Mouse (Mus musculus): Measurements from ENCODE around the gene Anxa5. TPM values are rescaled to one million over a fixed set of nuclear protein-coding genes. Genes with fewer than 3 reads are reported as not detected.

Anxa5 gene
- polyA plus RNA-seq, 1 experiment from 2014 or later = 49.1 TPM

DNA sequence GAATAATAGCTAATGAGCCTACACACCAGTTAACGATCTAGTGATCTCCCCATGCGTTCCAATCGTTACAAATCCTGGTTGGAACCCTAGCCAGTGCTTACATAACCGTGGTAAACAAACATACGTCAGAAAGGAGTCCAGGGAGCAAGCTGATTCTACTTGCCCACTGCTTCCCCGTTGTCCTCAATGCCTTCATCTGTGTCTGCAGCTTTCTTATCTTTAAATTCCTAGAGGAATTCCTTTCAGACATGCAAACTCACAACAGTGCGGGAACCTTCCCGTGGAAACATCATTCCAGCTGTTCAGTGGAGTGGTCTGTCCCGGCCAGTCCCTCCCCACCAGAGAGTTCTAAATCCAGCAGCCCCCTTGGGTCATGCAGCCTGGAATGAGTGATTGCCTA, 7.2 kb upstream of the Anxa5 start:
- H3K4me1 ChIP-seq (ENCODE audit: control insufficient read depth, insufficient read depth, low read length) = peaks cover 7% of the 10 kb centered on the region
- ATAC-seq (ENCODE audit: low FRiP score, low TSS enrichment) (no peak), DNase-seq (no peak)
- H3K36me3 ChIP-seq (ENCODE audit: control insufficient read depth, insufficient read depth, low read length) = no peaks in the 10 kb centered on the region
- no peak overlapping the region for H3K27ac ChIP-seq (replicated peaks; ENCODE audit: low read depth, low read length)
- H3K9ac ChIP-seq (replicated peaks; ENCODE audit: low read length) = no peak overlapping the region
- 54% methylated on average over 9 of the region's 9 CpGs for WGBS
- H3K27me3 ChIP-seq (ENCODE audit: control insufficient read depth, insufficient read depth, low read length) = no peaks in the 10 kb centered on the region
- no peak overlapping the region for H3K4me3 ChIP-seq (replicated peaks; ENCODE audit: low read depth, low read length)
- H3K4me2 ChIP-seq (ENCODE audit: low read length) = no peak overlapping the region
- no peaks in the 10 kb centered on the region for H3K9me3 ChIP-seq (ENCODE audit: control insufficient read depth, low read length)

DNA sequence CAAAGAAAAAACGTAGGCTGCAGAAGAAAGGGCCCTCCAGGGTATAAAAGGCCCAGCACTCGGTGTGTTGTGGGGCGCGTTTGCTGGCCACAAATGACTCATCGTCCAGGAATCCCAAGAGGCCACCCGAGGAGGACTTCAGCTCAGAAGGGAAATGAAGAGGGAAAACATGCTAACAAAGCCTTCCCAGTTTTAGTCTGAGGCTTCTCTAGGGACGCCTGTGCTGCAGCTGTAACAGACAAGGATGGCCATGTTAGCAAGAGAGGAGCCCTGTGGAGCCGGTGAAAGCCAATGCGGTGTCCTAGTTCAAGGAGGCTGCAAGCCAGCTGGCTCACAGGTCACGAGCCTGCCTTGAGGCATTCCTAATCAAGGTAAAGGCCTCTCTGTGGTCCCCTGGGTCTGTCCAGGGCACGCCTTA, 6.1 kb upstream of the Anxa5 start:
- no peaks in the 10 kb centered on the region for H3K36me3 ChIP-seq (ENCODE audit: control insufficient read depth, insufficient read depth, low read length)
- peak; percentile 53; the same call in 1 of the 2 replicates for ATAC-seq (ENCODE audit: low FRiP score, low TSS enrichment)
- H3K4me1 ChIP-seq (ENCODE audit: control insufficient read depth, insufficient read depth, low read length) = peaks cover 7% of the 10 kb centered on the region
- H3K4me2 ChIP-seq (ENCODE audit: low read length) = peak overlapping the region; percentile 12; the same call in 1 of the 2 replicates
- H3K9ac ChIP-seq (replicated peaks; ENCODE audit: low read length) = no peak overlapping the region
- H3K4me3 ChIP-seq (replicated peaks; ENCODE audit: low read depth, low read length) = no peak overlapping the region
- H3K27me3 ChIP-seq (ENCODE audit: control insufficient read depth, insufficient read depth, low read length) = no peaks in the 10 kb centered on the region
- H3K27ac ChIP-seq (replicated peaks; ENCODE audit: low read depth, low read length) = peak overlapping the region; percentile 45
- H3K9me3 ChIP-seq (ENCODE audit: control insufficient read depth, low read length) = no peaks in the 10 kb centered on the region
- 6% methylated on average over 11 of the region's 11 CpGs for WGBS
- peak; percentile 68 for DNase-seq

DNA sequence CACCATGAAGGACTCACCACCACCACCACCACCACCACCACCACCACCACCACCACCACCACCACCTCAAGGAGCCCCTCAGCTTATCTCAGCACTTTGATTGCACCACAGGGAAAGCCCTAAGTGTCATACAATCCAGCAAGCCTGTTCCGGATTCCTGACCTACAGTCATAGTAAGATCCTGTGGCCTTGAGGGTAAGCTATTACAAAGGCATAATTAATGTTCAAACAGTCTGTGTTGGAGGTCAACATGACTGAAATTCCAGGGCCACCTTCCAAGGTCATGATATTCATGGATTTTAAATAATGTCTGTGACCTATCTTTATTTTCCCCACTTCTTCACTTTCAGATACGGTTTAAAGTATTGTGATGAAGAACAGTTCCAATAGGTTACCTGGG, 4.8 kb upstream of the Anxa5 start:
- 65% methylated on average over 2 of the region's 2 CpGs for WGBS
- Histone ChIP-seq H3K4me1 (ENCODE audit: control insufficient read depth, insufficient read depth, low read length) (peaks cover 15% of the 10 kb centered on the region), H3K4me2 (ENCODE audit: low read length) (no peak overlapping the region), H3K27ac (replicated peaks; ENCODE audit: low read depth, low read length) (no peak overlapping the region), H3K27me3 (ENCODE audit: control insufficient read depth, insufficient read depth, low read length) (no peaks in the 10 kb centered on the region), H3K36me3 (ENCODE audit: control insufficient read depth, insufficient read depth, low read length) (no peaks in the 10 kb centered on the region), H3K9ac (replicated peaks; ENCODE audit: low read length) (no peak overlapping the region), H3K9me3 (ENCODE audit: control insufficient read depth, low read length) (no peaks in the 10 kb centered on the region), H3K4me3 (replicated peaks; ENCODE audit: low read depth, low read length) (no peak overlapping the region)
- ATAC-seq (ENCODE audit: low FRiP score, low TSS enrichment) (no peak), DNase-seq (no peak)

DNA sequence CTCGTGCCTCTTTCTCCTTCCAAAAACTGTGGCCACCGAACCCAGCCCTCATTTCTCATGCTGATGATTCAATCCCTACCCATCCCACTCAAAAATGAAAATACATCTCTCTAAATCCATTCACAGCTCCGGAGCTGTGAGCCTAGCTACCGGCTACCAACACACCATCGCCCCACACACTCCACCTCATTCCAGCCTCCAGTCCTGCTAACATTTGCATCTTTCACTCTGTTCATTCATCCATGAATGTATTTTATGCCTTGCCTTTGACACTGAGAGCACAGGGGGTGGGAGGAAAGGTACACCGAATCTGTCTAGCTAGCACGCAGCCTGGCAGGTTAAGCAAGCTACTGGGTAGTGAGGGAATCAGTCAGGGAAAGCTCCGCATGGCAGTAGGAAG, 3.1 kb upstream of the Anxa5 start:
- Histone ChIP-seq H3K4me1 (ENCODE audit: control insufficient read depth, insufficient read depth, low read length) (peaks cover 19% of the 10 kb centered on the region), H3K36me3 (ENCODE audit: control insufficient read depth, insufficient read depth, low read length) (no peaks in the 10 kb centered on the region), H3K27me3 (ENCODE audit: control insufficient read depth, insufficient read depth, low read length) (no peaks in the 10 kb centered on the region), H3K9ac (replicated peaks; ENCODE audit: low read length) (no peak overlapping the region), H3K27ac (replicated peaks; ENCODE audit: low read depth, low read length) (no peak overlapping the region), H3K4me3 (replicated peaks; ENCODE audit: low read depth, low read length) (no peak overlapping the region), H3K4me2 (ENCODE audit: low read length) (no peak overlapping the region), H3K9me3 (ENCODE audit: control insufficient read depth, low read length) (no peaks in the 10 kb centered on the region)
- 72% methylated on average over 8 of the region's 8 CpGs for WGBS
- DNase-seq (no peak), ATAC-seq (ENCODE audit: low FRiP score, low TSS enrichment) (no peak)

DNA sequence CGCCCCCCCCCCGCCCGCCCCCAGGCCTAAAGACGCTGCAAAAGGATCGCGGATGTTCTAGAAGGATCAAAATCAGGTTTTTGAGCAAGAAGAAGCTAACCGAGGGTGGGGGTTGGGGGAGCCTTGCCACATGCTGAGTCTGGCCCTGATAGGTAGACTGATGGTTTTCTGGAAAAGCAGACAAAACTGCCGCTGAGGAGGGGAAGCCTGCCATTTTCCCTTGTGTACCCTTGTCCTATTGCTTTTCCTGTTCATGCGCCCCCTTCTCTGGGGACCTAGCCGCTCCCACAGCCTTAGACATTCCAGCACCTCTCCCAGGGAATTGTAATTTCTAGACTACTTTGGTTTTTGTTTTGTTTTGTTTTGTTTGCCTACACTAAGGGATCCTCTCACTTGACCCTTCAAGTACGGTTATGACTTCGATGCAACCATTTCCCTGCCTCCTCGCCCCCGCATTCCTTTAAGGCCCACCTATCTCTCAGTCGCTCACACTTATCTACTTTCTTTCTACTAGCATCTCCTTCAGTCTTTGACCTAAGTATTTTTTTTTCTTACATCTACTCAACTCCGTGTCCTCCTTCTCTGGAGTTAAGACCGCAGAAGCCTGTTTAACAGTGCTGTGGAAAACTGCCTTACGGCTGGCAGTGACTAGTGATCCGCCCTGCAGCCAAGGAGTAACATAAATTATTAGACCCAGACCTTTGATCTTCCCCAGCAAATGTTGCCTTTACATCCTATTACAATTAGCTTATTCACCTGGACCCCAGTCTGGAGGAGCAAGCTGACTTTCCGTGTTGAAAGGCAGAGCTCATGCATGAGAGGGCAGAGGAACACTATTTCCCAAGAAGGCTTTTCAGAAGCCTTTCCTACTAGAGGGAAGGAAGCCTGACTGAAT, 814 bp upstream of the Anxa5 start:
- Histone ChIP-seq H3K36me3 (ENCODE audit: control insufficient read depth, insufficient read depth, low read length) (no peaks in the 10 kb centered on the region), H3K4me2 (ENCODE audit: low read length) (peak overlapping the region; percentile 98), H3K4me1 (ENCODE audit: control insufficient read depth, insufficient read depth, low read length) (peaks cover 13% of the 10 kb centered on the region), H3K27me3 (ENCODE audit: control insufficient read depth, insufficient read depth, low read length) (no peaks in the 10 kb centered on the region), H3K9me3 (ENCODE audit: control insufficient read depth, low read length) (no peaks in the 10 kb centered on the region), H3K27ac (replicated peaks; ENCODE audit: low read depth, low read length) (no peak overlapping the region; the same call in 1 of the 2 replicates), H3K9ac (replicated peaks; ENCODE audit: low read length) (peak overlapping the region; percentile 60), H3K4me3 (replicated peaks; ENCODE audit: low read depth, low read length) (peak overlapping the region; percentile 61)
- DNase-seq (peak; percentile 23), ATAC-seq (ENCODE audit: low FRiP score, low TSS enrichment) (no peak)
- 42% methylated on average over 20 of the region's 20 CpGs for WGBS

DNA sequence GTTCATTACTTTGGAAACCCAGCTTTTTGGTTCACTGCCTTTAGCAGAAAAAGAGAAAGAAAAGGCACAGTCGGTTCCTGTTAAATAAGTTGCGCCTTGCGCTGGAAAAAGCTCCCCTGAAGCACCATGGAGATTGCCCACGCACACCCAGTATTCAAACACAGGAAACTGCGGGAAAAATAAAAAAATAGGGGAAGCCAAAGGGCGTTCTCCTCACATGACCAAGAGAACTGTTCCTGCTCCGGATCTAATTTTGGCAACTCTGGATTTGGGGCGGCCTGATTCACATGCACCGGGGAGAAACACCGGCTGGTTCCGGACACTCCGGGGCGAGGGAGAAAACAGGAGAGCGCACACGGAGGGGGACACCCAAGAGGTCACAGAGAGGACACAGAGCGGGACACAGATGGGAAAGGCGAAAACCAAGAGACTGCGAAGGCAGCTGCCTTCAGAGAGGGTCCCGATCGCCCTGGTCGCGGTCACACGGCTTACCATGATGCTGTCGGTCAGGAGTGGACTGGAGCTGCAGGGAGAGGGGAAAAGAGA, 683 bp downstream of the Anxa5 start:
- Histone ChIP-seq H3K9me3 (ENCODE audit: control insufficient read depth, low read length) (no peaks in the 10 kb centered on the region), H3K4me1 (ENCODE audit: control insufficient read depth, insufficient read depth, low read length) (peaks cover 12% of the 10 kb centered on the region; the same call in 1 of the 2 replicates), H3K27ac (replicated peaks; ENCODE audit: low read depth, low read length) (no peak overlapping the region), H3K4me3 (replicated peaks; ENCODE audit: low read depth, low read length) (peak overlapping the region; percentile 61), H3K4me2 (ENCODE audit: low read length) (peak overlapping the region; percentile 98), H3K9ac (replicated peaks; ENCODE audit: low read length) (peak overlapping the region; percentile 60), H3K36me3 (ENCODE audit: control insufficient read depth, insufficient read depth, low read length) (no peaks in the 10 kb centered on the region), H3K27me3 (ENCODE audit: control insufficient read depth, insufficient read depth, low read length) (no peaks in the 10 kb centered on the region)
- ATAC-seq (ENCODE audit: low FRiP score, low TSS enrichment) (peak; percentile 24; the same call in 1 of the 2 replicates), DNase-seq (peak; percentile 31)
- 4% methylated on average over 24 of the region's 24 CpGs for WGBS

DNA sequence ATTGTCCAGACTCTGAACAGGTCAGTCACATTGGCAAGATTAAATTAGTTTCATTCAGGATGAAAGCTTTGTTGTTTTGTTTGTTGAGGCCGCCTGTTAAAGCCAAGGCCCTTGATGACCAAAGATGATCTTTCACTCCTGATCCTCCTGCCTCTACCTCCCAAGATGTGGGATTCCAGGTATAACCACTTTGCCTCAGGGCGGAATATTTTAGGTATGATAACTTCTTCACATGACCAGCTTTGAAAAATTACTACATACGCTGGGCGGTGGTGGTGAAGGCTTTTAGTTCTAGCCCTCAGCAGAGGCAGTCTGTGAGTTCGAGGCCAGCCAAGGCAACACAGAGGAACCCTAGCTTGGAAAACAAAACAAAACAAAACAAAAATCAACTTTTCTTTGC, 1.3 kb downstream of the Anxa5 start:
- H3K4me2 ChIP-seq (ENCODE audit: low read length) = peak overlapping the region; percentile 98; the same call in 1 of the 2 replicates

DNA sequence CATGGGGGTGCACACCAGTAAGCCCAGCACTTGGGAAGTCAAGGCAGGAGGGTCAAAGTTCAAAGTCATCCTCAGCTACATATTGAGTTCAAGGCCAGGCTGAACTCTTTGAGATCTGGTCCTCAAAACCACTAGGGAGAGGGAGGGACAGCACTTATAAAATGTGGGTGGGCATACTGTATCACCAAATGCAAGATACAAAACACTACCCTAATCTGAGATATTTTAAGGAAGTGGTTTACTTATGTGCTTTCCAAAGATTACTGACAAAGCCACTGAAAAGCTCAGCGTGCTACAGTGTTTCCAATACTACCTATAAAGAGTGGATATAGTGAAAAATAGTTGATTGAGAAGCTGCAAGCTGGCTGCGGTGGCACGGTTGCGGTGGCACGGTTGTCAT, 2.5 kb downstream of the Anxa5 start:
- Histone ChIP-seq H3K4me3 (replicated peaks; ENCODE audit: low read depth, low read length) (no peak overlapping the region), H3K4me2 (ENCODE audit: low read length) (no peak overlapping the region), H3K9me3 (ENCODE audit: control insufficient read depth, low read length) (no peaks in the 10 kb centered on the region), H3K4me1 (ENCODE audit: control insufficient read depth, insufficient read depth, low read length) (peaks cover 12% of the 10 kb centered on the region; the same call in 1 of the 2 replicates), H3K9ac (replicated peaks; ENCODE audit: low read length) (no peak overlapping the region), H3K36me3 (ENCODE audit: control insufficient read depth, insufficient read depth, low read length) (no peaks in the 10 kb centered on the region), H3K27ac (replicated peaks; ENCODE audit: low read depth, low read length) (no peak overlapping the region), H3K27me3 (ENCODE audit: control insufficient read depth, insufficient read depth, low read length) (no peaks in the 10 kb centered on the region)
- ATAC-seq (ENCODE audit: low FRiP score, low TSS enrichment) (no peak), DNase-seq (no peak)
- WGBS = 97% methylated on average over 5 of the region's 5 CpGs

More for the DNA sequence above, 1.3 kb downstream of the Anxa5 start:
- no peaks in the 10 kb centered on the region for H3K9me3 ChIP-seq (ENCODE audit: control insufficient read depth, low read length)
- H3K4me3 ChIP-seq (replicated peaks; ENCODE audit: low read depth, low read length) = no peak overlapping the region
- no peak for ATAC-seq (ENCODE audit: low FRiP score, low TSS enrichment)
- 82% methylated on average over 5 of the region's 5 CpGs for whole genome bisulfite sequencing
- no peak overlapping the region for H3K27ac ChIP-seq (replicated peaks; ENCODE audit: low read depth, low read length)
- H3K36me3 ChIP-seq (ENCODE audit: control insufficient read depth, insufficient read depth, low read length) = no peaks in the 10 kb centered on the region
- H3K9ac ChIP-seq (replicated peaks; ENCODE audit: low read length) = no peak overlapping the region
- H3K4me1 ChIP-seq (ENCODE audit: control insufficient read depth, insufficient read depth, low read length) = peaks cover 12% of the 10 kb centered on the region; the same call in 1 of the 2 replicates
- H3K27me3 ChIP-seq (ENCODE audit: control insufficient read depth, insufficient read depth, low read length) = no peaks in the 10 kb centered on the region
- DNase-seq = no peak

Data from midbrain, embryonic 14.5 days (tissue).